Mouse (Mus musculus) neural tube, embryonic 15.5 days (tissue): ENCODE data around the gene Dpf1. TPM values are rescaled to one million over a fixed set of nuclear protein-coding genes. Genes with fewer than 3 reads are reported as not detected.
A peak's percentile ranks its signal among the peaks of the same experiment; 100 is the strongest.

Source experiments
- ATAC-seq: fragments of 200-750 bp; cut with Nextera tagmentation; 2 replicates; pipeline ENCODE4 v1.8.0; 2017; ENCODE audit warnings: mild to moderate bottlenecking, moderate TSS enrichment, moderate library complexity; ENCODE audit not compliant: low FRiP score
- H3K27ac ChIP-seq: fragments of 300-500 bp; sonication (generic); replicated peaks from 2 replicates; pipeline ENCODE4 v1.5.1; 2015; ENCODE audit warnings: mild to moderate bottlenecking, inconsistent platforms
- H3K27me3 ChIP-seq: fragments of 300-500 bp; sonication (generic); replicated peaks from 2 replicates; pipeline ENCODE4 v1.6.1; 2015; ENCODE audit warnings: inconsistent platforms
- H3K36me3 ChIP-seq: fragments of 300-500 bp; sonication (generic); 2 replicates; pipeline ENCODE4 v1.6.1; 2015; ENCODE audit warnings: inconsistent platforms
- H3K4me1 ChIP-seq: fragments of 300-500 bp; sonication (generic); 2 replicates; pipeline ENCODE4 v1.6.1; 2015; ENCODE audit warnings: inconsistent platforms
- H3K4me2 ChIP-seq: fragments of 300-500 bp; sonication (generic); 2 replicates; pipeline ENCODE4 v1.6.1; 2015; ENCODE audit warnings: inconsistent platforms, mild to moderate bottlenecking, moderate library complexity
- H3K4me3 ChIP-seq: fragments of 300-500 bp; sonication (generic); replicated peaks from 2 replicates; pipeline ENCODE4 v1.5.1; 2015; ENCODE audit warnings: mild to moderate bottlenecking, inconsistent platforms
- H3K9ac ChIP-seq: fragments of 300-500 bp; sonication (generic); replicated peaks from 2 replicates; pipeline ENCODE4 v1.6.1; 2015; ENCODE audit warnings: mild to moderate bottlenecking, inconsistent platforms
- H3K9me3 ChIP-seq: fragments of 300-500 bp; sonication (generic); replicated peaks from 2 replicates; pipeline ENCODE4 v1.6.1; 2016; ENCODE audit warnings: inconsistent platforms
- WGBS: fragments of 180-500 bp; shearing (Covaris S2); methylation state at CpG from one replicate; pipeline ENCODE4 v1.1.7; 2015; ENCODE audit warnings: mixed read lengths; 5-methylcytosine and 5-hydroxymethylcytosine counted together
- polyA plus RNA-seq: library from polyadenylated mRNA; unstranded; fragments of >200 nt; fragmentation: Nextera tagmentation; extraction: Ambion mirVana; gene quantifications from 2 replicates; pipeline ENCODE4 v1.2.1, GENCODE M21; 2015

Dpf1 gene
- polyA plus RNA-seq, 1 experiment from 2014 or later, result 198 TPM

GRCm38 (mm10) chr7:29302641-29303040 is 1.1 kb upstream of the Dpf1 start:
- no peaks in the 10 kb centered on the region for H3K27me3 ChIP-seq
- H3K36me3 ChIP-seq, result no peaks in the 10 kb centered on the region
- H3K4me3 ChIP-seq, result no peak overlapping the region
- H3K4me1 ChIP-seq, result peaks cover 42% of the 10 kb centered on the region
- no peak for ATAC-seq
- H3K9me3 ChIP-seq, result no peaks in the 10 kb centered on the region
- no peak overlapping the region for H3K27ac ChIP-seq
- H3K9ac ChIP-seq, result no peak overlapping the region
- no peak overlapping the region for H3K4me2 ChIP-seq
- 75% methylated on average over 7 of the region's 7 CpGs for WGBS

GRCm38 (mm10) chr7:29304463-29305262 is 912 bp downstream of the Dpf1 start:
- H3K27ac ChIP-seq, result peak overlapping the region; percentile 89
- peak overlapping the region; percentile 71 for H3K4me2 ChIP-seq
- under 1% methylated on average over 48 of the region's 48 CpGs for WGBS
- H3K36me3 ChIP-seq, result no peaks in the 10 kb centered on the region
- no peaks in the 10 kb centered on the region for H3K9me3 ChIP-seq
- H3K27me3 ChIP-seq, result no peaks in the 10 kb centered on the region
- H3K4me3 ChIP-seq, result peak overlapping the region; percentile 80
- peaks cover 54% of the 10 kb centered on the region for H3K4me1 ChIP-seq
- H3K9ac ChIP-seq, result peak overlapping the region; percentile 82
- ATAC-seq, result peak; percentile 2; the same call in 1 of the 2 replicates

DNA sequence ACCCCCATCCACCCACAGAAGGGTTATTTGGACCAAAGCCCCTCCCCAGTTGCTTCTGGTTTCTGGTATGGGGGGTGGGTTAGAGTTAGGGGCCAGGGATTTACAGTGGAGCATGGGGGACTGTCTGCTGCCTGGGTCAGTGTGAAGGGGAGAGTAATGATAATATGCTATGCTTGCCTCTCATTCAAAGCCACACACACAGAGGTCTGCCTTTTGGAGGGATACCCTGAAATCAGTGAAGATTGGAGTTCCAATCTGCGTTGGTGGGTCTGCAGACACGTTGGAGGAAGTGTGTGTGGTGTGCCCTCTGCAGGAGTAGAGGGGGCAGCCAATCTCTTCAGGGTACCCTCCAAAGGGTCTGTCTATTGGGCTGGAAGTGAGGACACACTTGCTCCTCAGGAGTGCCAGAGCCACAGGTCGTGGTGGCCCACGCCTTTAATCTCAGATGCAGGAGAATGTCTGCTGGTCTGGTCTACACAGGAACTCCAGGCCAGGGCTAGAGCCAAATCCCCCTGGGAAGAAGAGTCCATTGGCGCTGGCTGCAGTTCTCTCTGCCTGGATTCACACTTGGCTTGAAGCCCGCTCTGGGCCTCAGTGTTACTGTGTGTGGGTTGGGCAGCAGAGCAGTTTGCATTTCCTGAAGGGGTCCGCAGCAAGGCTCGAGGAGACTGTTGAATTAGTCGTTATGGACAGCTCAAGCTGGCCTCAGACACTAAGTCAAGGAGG is 1.7 kb downstream of the Dpf1 start:
- peak overlapping the region; percentile 82 for H3K9ac ChIP-seq
- no peak for ATAC-seq
- H3K27ac ChIP-seq, result peak overlapping the region; percentile 89
- H3K4me3 ChIP-seq, result peak overlapping the region; percentile 80
- no peaks in the 10 kb centered on the region for H3K9me3 ChIP-seq
- peak overlapping the region; percentile 71 for H3K4me2 ChIP-seq
- H3K27me3 ChIP-seq, result no peaks in the 10 kb centered on the region
- WGBS, result 13% methylated on average over 9 of the region's 9 CpGs
- H3K4me1 ChIP-seq, result peaks cover 62% of the 10 kb centered on the region
- no peaks in the 10 kb centered on the region for H3K36me3 ChIP-seq

GRCm38 (mm10) chr7:29306108-29306507 is 2.4 kb downstream of the Dpf1 start:
- Histone ChIP-seq H3K27me3 (no peaks in the 10 kb centered on the region), H3K9ac (peak overlapping the region; percentile 82), H3K4me3 (peak overlapping the region; percentile 80), H3K27ac (peak overlapping the region; percentile 89), H3K4me2 (peak overlapping the region; percentile 71), H3K9me3 (no peaks in the 10 kb centered on the region), H3K36me3 (peaks cover 4% of the 10 kb centered on the region), H3K4me1 (peaks cover 69% of the 10 kb centered on the region)
- no peak for ATAC-seq
- 19% methylated on average over 7 of the region's 7 CpGs for WGBS

GRCm38 (mm10) chr7:29306619-29307018 is 2.9 kb downstream of the Dpf1 start:
- WGBS, result 9% methylated on average over 7 of the region's 7 CpGs
- Histone ChIP-seq H3K27ac (peak overlapping the region; percentile 89), H3K27me3 (no peaks in the 10 kb centered on the region), H3K4me1 (peaks cover 74% of the 10 kb centered on the region), H3K4me2 (peak overlapping the region; percentile 71), H3K9me3 (no peaks in the 10 kb centered on the region), H3K9ac (peak overlapping the region; percentile 82; the same call in 1 of the 2 replicates), H3K36me3 (peaks cover 9% of the 10 kb centered on the region), H3K4me3 (peak overlapping the region; percentile 80)
- ATAC-seq, result no peak

- under 1% methylated on average over 42 of the region's 42 CpGs for WGBS
- Histone ChIP-seq H3K4me2 (peak overlapping the region; percentile 71), H3K9me3 (no peaks in the 10 kb centered on the region), H3K4me1 (peaks cover 77% of the 10 kb centered on the region), H3K27me3 (no peaks in the 10 kb centered on the region), H3K4me3 (peak overlapping the region; percentile 80), H3K9ac (peak overlapping the region; percentile 72), H3K27ac (peak overlapping the region; percentile 89), H3K36me3 (peaks cover 18% of the 10 kb centered on the region)
- ATAC-seq, result peak; percentile 73
These were observed 3.8 kb downstream of the Dpf1 start for GRCm38 (mm10) chr7:29307350-29308104.

DNA sequence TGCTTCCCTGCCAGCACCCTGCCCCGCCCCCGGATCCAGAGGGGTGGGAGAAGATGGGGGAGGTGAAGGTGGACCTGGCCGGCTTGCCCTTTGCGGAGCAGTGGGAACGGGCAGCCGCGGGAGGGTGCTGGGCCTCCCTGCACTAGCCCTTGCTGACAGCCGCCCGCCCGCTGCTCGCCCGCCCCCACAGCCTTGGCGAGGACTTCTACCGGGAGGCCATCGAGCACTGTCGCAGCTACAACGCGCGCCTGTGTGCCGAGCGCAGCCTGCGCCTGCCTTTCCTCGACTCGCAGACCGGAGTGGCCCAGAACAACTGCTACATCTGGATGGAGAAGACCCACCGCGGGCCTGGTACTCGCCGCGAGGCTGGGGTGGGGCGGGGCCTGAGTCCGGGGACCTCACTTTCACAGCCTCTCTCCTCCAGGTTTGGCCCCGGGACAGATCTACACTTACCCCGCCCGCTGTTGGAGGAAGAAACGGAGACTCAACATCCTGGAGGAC is 5.5 kb downstream of the Dpf1 start:
- H3K9me3 ChIP-seq, result no peaks in the 10 kb centered on the region
- ATAC-seq, result no peak
- peaks cover 84% of the 10 kb centered on the region for H3K4me1 ChIP-seq
- H3K9ac ChIP-seq, result peak overlapping the region; percentile 72
- 2% methylated on average over 36 of the region's 36 CpGs for WGBS
- no peaks in the 10 kb centered on the region for H3K27me3 ChIP-seq
- peak overlapping the region; percentile 80 for H3K4me3 ChIP-seq
- H3K4me2 ChIP-seq, result peak overlapping the region; percentile 71
- peak overlapping the region; percentile 89 for H3K27ac ChIP-seq
- H3K36me3 ChIP-seq, result peaks cover 24% of the 10 kb centered on the region

DNA sequence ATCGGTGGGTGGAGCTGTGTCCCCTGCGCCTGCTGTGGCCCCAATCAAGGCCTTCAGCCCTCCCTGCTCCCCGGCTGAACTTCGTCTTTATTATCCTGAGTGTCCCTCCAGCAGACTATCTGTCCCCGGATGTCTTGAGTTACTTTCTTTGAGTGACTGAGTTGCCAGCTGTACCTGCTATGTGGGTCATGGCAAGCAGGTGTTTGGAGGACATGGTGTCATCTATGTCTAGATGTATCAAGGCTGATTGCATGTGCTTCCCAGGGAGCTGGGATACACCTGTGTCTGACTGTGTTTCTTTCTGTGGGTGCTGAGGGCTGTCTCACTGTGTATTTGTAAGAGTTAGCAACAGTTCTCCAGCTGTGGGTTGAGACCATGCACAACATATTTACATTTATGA is 6.0 kb downstream of the Dpf1 start:
- Histone ChIP-seq H3K4me2 (peak overlapping the region; percentile 71), H3K9ac (peak overlapping the region; percentile 72), H3K4me3 (peak overlapping the region; percentile 80), H3K27me3 (no peaks in the 10 kb centered on the region), H3K9me3 (no peaks in the 10 kb centered on the region), H3K36me3 (peaks cover 24% of the 10 kb centered on the region), H3K4me1 (peaks cover 84% of the 10 kb centered on the region), H3K27ac (0 out of 2 replicates have a peak overlapping the region, but pooled peaks have one; percentile 89)
- ATAC-seq, result no peak
- WGBS, result 9% methylated on average over 5 of the region's 5 CpGs

DNA sequence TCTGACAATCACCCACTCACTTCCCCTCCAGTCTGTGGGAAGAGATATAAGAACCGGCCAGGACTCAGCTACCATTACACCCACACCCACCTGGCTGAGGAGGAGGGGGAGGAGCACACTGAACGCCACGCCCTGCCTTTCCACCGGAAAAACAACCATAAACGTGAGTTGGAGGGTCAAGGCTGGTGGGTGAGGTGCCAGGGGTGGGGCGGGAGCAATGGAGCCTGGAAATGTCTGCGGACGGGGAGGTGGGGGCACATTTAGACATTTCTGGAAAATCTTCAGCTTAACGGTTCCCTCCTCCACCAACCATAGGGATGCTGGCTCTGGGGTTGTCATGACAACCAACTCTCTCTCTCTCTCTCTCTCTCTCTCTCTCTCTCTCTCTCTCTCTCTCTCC is 9.3 kb downstream of the Dpf1 start:
- Histone ChIP-seq H3K27ac (peak overlapping the region; percentile 71), H3K27me3 (no peaks in the 10 kb centered on the region), H3K4me3 (0 out of 2 replicates have a peak overlapping the region, but pooled peaks have one; percentile 10), H3K4me2 (peak overlapping the region; percentile 45), H3K36me3 (peaks cover 31% of the 10 kb centered on the region), H3K9me3 (no peaks in the 10 kb centered on the region), H3K4me1 (peaks cover 90% of the 10 kb centered on the region), H3K9ac (no peak overlapping the region)
- WGBS, result 13% methylated on average over 9 of the region's 9 CpGs
- no peak for ATAC-seq

DNA sequence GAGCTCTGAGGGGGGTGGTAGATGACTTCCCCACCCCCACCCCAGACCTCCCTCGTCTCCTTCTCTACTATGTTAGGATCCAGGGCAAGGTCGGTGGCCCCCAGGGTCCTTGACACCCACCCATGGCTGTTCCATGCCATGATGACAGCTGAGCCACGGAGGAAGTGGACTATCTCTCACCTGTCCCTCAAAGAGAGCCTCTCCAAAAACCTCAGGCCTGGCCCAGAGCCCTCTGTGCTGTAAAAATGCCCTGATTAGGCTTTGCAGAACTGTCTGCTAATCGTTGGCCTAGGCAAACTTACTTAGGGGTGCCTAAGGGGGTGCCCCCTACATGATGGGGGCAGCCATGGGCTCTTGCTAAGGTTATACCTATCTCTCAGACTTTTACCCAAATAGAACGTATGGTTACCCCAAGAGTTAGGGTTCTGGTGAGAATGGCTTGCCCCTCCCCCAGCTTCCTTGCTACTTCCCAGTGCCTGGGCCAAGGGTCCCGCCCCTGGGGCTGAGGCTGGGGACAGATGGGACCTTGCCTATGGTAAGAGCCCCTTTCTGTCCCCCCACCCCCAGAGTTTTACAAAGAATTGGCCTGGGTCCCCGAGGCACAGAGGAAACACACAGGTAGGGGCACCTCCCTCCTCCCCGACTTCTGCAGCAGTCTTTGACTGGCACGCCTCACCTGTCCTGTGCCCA is 10.0 kb downstream of the Dpf1 start:
- H3K4me2 ChIP-seq, result peak overlapping the region; percentile 45
- WGBS, result 40% methylated on average over 9 of the region's 9 CpGs
- H3K4me3 ChIP-seq, result no peak overlapping the region
- no peaks in the 10 kb centered on the region for H3K9me3 ChIP-seq
- H3K4me1 ChIP-seq, result peaks cover 93% of the 10 kb centered on the region
- H3K9ac ChIP-seq, result no peak overlapping the region
- no peak for ATAC-seq
- H3K27me3 ChIP-seq, result no peaks in the 10 kb centered on the region
- peaks cover 31% of the 10 kb centered on the region for H3K36me3 ChIP-seq
- peak overlapping the region; percentile 90 for H3K27ac ChIP-seq
